Mouse (Mus musculus): ENCODE measurements around the gene Lyplal1. TPM values are rescaled to one million over a fixed set of nuclear protein-coding genes. Genes with fewer than 3 reads are reported as not detected.

Gene Lyplal1
- total RNA-seq, 2 experiments from 2014 or later, result 2.8 to 3.2 TPM

DNA sequence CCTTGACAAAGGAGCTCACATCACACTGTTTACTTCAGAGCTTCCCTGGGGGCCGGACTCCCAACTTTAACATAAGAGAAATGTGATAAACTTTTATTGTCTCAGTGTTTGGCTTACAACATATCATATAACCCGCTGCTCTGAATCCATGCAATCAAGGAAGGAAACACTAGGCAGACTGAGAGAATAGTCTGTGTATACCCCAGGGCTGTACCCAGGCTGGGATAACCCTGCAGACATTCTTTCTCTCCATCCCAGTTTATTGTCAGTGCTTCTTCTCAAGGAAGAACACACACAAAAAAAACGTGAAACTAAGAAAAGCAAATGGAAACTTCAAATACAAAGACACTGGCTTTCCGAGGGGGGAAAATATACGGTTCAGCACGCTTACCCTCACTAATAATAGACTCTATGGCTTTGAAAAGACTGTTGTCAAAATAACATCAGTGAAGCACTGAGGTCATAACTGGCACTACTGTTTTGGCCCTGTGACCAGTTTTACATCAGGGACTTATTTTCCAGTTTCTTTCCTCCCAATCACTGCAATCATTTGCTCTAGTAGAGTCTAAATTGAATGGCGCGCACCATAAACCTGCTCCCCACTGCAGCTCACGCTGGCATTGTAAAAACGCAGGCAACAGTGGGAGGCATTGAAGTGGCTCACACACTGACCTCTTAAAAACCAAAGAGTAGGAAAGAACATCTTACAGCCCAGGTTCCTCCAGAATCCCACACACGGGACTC lies 73.2 kb downstream of the Lyplal1 start:
- intact Hi-C loops (cut with DNase I), result no loop called here
- DNase-seq, result no peak

- intact Hi-C loops (cut with DNase I), result no loop called here
- DNase-seq, result no peak
Measured at GRCm38 (mm10) chr1:186041841-186042240, 75.3 kb downstream of the Lyplal1 start.
